Mouse (Mus musculus) right cerebral cortex, postnatal 25 days (tissue): ENCODE results near the gene Rexo2.
"Not testable (repeated sequence)": the region's sequence is repeated elsewhere in the genome, so short reads cannot be mapped to it uniquely, and the experiment has no call there.

Experiments
- DNase-seq: peaks from one replicate; pipeline ENCODE4 v3.0.0; 2022

The Rexo2 gene

GRCm38 (mm10) chr9:48472441-48473025, 7.9 kb downstream of the Rexo2 start:
- DNase-seq, result peak; percentile 14

GRCm38 (mm10) chr9:48467471-48467870, 13.0 kb downstream of the Rexo2 start:
- not testable (repeated sequence) for DNase-seq

GRCm38 (mm10) chr9:48466804-48467203, 13.6 kb downstream of the Rexo2 start:
- DNase-seq, result no peak

- no peak for DNase-seq
Observed at GRCm38 (mm10) chr9:48465671-48466070, 14.8 kb downstream of the Rexo2 start.

- DNase-seq, result no peak
Observed at GRCm38 (mm10) chr9:48461545-48461944, 18.9 kb downstream of the Rexo2 start.

GRCm38 (mm10) chr9:48460720-48461119, 19.7 kb downstream of the Rexo2 start:
- DNase-seq, result no peak

GRCm38 (mm10) chr9:48459391-48459790, 21.0 kb downstream of the Rexo2 start:
- DNase-seq, result no peak

GRCm38 (mm10) chr9:48458879-48459278, 21.5 kb downstream of the Rexo2 start:
- no peak for DNase-seq

- no peak for DNase-seq
Observed at GRCm38 (mm10) chr9:48455961-48456360, 24.5 kb downstream of the Rexo2 start.

- DNase-seq, result no peak
Observed at GRCm38 (mm10) chr9:48450066-48450465, 30.4 kb downstream of the Rexo2 start.

GRCm38 (mm10) chr9:48447783-48448209, 32.6 kb downstream of the Rexo2 start:
- DNase-seq, result no peak

GRCm38 (mm10) chr9:48444821-48445220, 35.6 kb downstream of the Rexo2 start:
- DNase-seq, result no peak

GRCm38 (mm10) chr9:48443873-48444272, 36.5 kb downstream of the Rexo2 start:
- no peak for DNase-seq

GRCm38 (mm10) chr9:48432449-48432848, 48.0 kb downstream of the Rexo2 start:
- DNase-seq, result no peak

- DNase-seq, result no peak
Observed at GRCm38 (mm10) chr9:48427176-48427575, 53.2 kb downstream of the Rexo2 start.

GRCm38 (mm10) chr9:48423256-48423655, 57.2 kb downstream of the Rexo2 start:
- no peak for DNase-seq

GRCm38 (mm10) chr9:48422382-48422781, 58.0 kb downstream of the Rexo2 start:
- no peak for DNase-seq

GRCm38 (mm10) chr9:48421561-48421960, 58.9 kb downstream of the Rexo2 start:
- DNase-seq, result no peak

GRCm38 (mm10) chr9:48421029-48421428, 59.4 kb downstream of the Rexo2 start:
- no peak for DNase-seq

GRCm38 (mm10) chr9:48420437-48420836, 60.0 kb downstream of the Rexo2 start:
- DNase-seq, result no peak

GRCm38 (mm10) chr9:48418829-48419228, 61.6 kb downstream of the Rexo2 start:
- no peak for DNase-seq
